Mouse (Mus musculus) v-Abl transformed pro-B cells (cell line): ENCODE results near the gene Catsperb.
"Not testable (repeated sequence)": the region's sequence is repeated elsewhere in the genome, so short reads cannot be mapped to it uniquely, and the experiment has no call there.

Experiments used
- in situ Hi-C, 2 experiments: fragments of 400-800 bp; cut with MboI; formaldehyde crosslinking; loops; one replicate each; pipeline ENCODE4 v1.15.1; 2025; ENCODE audit not compliant: unreplicated experiment in 2 of 2

Gene Catsperb

GRCm38 (mm10) chr12:101404353-101404752 lies at the start of gene Catsperb:
Gene Catsperb, plus strand, starts transcription at chr12:101404653.
- in situ Hi-C loops, result not testable (repeated sequence)

GRCm38 (mm10) chr12:101361468-101361867 lies 43.0 kb upstream of the Catsperb start:
- in situ Hi-C loops, result loop anchor here in 1 of 2 experiments (25.0 kb wide), 1 partner anchor 424 kb away; no protein-coding TSS in a partner anchor

DNA sequence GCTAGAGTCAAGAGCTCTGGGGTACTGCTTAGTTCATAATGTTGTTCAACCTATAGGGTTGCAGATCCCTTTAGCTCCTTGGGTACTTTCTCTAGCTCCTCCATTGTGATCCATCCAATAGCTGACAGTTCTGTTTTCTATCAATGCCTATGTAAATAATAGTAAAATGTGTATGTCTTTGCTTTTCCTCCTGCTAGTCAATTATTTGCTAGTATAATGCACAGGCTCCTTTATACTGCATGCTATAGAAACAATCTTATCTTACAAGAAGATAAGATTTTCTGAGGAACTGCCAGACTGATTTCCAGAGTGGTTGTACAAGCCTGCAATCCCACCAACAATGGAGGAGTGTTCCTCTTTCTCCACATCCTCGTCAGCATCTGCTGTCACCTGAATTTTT lies 23.0 kb upstream of the Catsperb start:
- in situ Hi-C loops, result not testable (repeated sequence)

DNA sequence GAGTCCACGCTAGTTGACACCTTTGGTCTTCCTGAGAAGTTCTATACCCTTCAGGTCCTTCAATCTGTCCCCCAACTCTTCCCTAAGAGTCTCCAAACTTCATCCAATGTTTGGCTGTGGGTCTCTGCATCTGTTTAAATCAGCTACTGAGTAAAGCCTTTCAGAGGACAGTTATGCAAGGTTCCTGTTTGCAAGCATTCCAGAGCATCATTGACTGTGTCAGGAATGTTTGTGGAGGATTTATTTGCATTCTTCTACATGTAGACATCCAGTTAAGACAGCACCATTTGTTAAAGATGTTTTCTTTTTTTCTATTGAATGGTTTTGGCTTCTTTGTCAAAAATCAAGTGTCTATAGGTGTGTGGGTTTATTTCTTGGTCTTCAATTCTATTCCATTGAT lies 21.7 kb downstream of the Catsperb start:
- in situ Hi-C loops, result no loop called here

DNA sequence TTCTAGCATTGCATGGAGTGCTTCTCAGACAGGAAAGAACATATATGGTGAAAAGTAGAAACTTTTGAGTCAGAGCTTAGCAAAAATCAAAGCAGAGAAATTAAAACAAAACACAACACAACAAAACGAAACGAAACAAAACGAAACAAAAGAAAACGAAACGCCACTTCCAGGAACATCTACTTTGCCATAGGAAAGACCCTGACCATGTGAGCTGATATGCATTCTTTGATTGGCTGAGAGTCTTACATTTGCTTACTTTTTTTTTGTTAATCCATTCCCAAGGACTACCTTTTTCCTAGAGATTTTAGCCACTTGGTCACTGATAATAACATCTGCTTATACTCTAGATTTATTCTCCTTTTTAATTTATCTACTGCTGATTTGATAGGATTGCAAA lies 57.6 kb downstream of the Catsperb start:
- in situ Hi-C loops, result no loop called here

- in situ Hi-C loops, result no loop called here
Measured at GRCm38 (mm10) chr12:101483571-101483970, 79.1 kb downstream of the Catsperb start.

GRCm38 (mm10) chr12:101511326-101511725 lies 106.9 kb downstream of the Catsperb start:
- in situ Hi-C loops, result not testable (repeated sequence)

DNA sequence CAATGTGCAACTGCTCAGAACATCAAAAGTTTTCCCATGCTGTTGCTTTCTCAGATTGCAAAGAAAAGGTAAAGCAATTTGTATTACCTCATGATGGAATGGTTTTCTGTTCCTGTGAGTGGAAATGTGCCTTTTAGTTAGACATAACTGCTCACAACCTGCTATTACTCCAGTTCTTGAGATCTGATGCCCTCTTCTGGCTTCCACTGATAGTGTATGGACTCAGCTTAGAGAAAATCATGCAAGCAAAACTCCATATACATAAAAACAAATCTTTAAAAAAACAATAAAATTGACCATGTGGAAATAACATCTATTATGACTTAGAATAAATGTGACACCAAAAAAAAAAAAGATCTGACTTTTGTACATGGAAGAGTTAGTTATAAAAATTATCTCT lies 202.2 kb downstream of the Catsperb start:
- in situ Hi-C loops, result not testable (repeated sequence)

DNA sequence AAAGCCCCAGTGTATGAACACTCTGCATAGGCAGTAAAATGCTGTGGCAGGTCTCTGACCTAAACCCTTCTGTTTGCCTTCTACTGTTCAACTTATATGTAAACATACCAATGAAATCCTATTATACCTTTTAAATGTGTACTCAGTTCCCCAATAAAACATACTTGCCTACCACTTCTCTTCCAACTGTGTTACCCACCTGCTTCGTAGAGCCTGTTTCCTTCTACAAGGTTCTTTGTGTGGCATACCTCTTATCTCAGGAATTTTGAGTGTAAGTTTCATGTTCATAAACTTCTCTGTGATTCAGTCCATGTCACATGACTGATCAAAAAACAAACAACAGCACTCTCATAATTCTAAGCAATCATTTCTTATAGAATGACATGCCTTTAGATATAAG lies 228.7 kb downstream of the Catsperb start:
- in situ Hi-C loops, result no loop called here

- in situ Hi-C loops, result no loop called here
Measured at GRCm38 (mm10) chr12:101667502-101667901, 263.0 kb downstream of the Catsperb start.
